Mouse (Mus musculus) midbrain, embryonic 12.5 days (tissue): ENCODE measurements around the gene Hhatl. TPM values are rescaled to one million over a fixed set of nuclear protein-coding genes. Genes with fewer than 3 reads are reported as not detected.

Experiments used
- ATAC-seq: fragments of 200-750 bp; cut with Nextera tagmentation; 2 replicates; pipeline ENCODE4 v1.8.0; 2017; ENCODE audit warnings: low read depth, moderate TSS enrichment, moderate library complexity; ENCODE audit not compliant: low FRiP score
- H3K27ac ChIP-seq: fragments of 300-500 bp; sonication (generic); replicated peaks from 2 replicates; pipeline ENCODE4 v1.5.1; 2016; ENCODE audit warnings: mild to moderate bottlenecking
- H3K27me3 ChIP-seq: fragments of 300-500 bp; sonication (generic); 2 replicates; pipeline ENCODE4 v1.6.1; 2016; ENCODE audit warnings: mild to moderate bottlenecking
- H3K36me3 ChIP-seq: fragments of 300-500 bp; sonication (generic); 2 replicates; pipeline ENCODE4 v1.6.1; 2016
- H3K4me1 ChIP-seq: fragments of 300-500 bp; sonication (generic); 2 replicates; pipeline ENCODE4 v1.6.1; 2016
- H3K4me2 ChIP-seq: fragments of 300-500 bp; sonication (generic); replicated peaks from 2 replicates; pipeline ENCODE4 v1.6.1; 2016; ENCODE audit warnings: mild to moderate bottlenecking, moderate library complexity
- H3K4me3 ChIP-seq: fragments of 300-500 bp; sonication (generic); 2 replicates; pipeline ENCODE4 v1.5.1; 2016; ENCODE audit warnings: mild to moderate bottlenecking
- H3K9ac ChIP-seq: fragments of 300-500 bp; sonication (generic); replicated peaks from 2 replicates; pipeline ENCODE4 v1.6.1; 2016; ENCODE audit warnings: mild to moderate bottlenecking, moderate library complexity
- H3K9me3 ChIP-seq: fragments of 300-500 bp; sonication (generic); 2 replicates; pipeline ENCODE4 v1.6.1; 2016; ENCODE audit warnings: mild to moderate bottlenecking
- WGBS: fragments of 180-500 bp; shearing (Covaris S2); methylation state at CpG from one replicate; pipeline ENCODE4 v1.1.7; 2016; 5-methylcytosine and 5-hydroxymethylcytosine counted together
- polyA plus RNA-seq: library from polyadenylated mRNA; unstranded; fragments of >200 nt; fragmentation: Nextera tagmentation; extraction: Ambion mirVana; gene quantifications from 2 replicates; pipeline ENCODE4 v1.2.1, GENCODE M21; 2016

Gene Hhatl
- polyA plus RNA-seq = not detected in 2 replicates

DNA sequence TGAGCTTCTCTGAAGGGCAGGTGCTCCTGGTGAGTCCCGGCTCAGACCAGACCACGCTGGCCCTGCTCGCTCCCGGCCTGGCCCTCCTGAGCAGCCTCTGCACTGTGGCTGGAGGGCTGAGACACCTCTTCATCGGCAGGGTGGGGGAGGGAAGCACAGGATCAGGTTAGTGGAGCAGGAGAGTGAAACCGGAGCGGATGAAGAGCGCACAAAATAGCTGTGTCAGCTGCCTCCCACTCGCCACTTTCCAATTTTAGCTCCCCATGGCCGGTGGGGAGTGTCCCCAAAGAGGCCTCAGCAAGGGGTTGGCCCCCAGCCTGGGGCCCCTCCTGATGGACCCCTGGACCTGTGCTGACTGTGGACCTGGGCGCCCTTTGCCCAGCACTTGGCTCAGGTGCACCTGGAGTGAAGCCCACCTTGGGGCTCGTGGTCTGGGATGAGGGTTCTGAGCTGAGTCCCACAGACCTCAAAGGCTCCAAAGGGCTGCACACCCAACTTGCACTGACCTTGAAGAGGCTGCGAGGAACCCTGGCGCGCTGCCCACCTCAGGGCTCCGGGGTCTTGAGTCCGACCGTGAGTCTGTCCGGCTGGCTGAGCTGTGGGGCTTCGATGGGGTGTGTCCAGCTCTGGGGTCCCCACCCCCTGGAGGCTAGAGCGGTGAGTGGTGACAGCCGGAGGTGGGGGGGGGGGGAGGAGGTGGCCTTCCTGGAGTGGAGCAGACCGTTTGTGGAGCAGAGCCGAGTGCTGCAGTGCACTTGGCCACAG, at the start of gene Hhatl:
Gene Hhatl, minus strand, starts transcription at position 751 of the 765 bp plus-strand sequence.
- Histone ChIP-seq H3K36me3 (no peaks in the 10 kb centered on the region), H3K9ac (no peak within 1 kb of the TSS), H3K4me3 (no peak within 1 kb of the TSS), H3K27ac (no peak within 1 kb of the TSS), H3K4me2 (no peak within 1 kb of the TSS), H3K9me3 (no peaks in the 10 kb centered on the region), H3K27me3 (peaks cover 17% of the 10 kb centered on the region), H3K4me1 (0 out of 2 replicates have a peak, but pooled peaks cover 6% of the 10 kb centered on the region)
- 46% methylated on average over 23 of the region's 24 CpGs for WGBS
- no peak for ATAC-seq

DNA sequence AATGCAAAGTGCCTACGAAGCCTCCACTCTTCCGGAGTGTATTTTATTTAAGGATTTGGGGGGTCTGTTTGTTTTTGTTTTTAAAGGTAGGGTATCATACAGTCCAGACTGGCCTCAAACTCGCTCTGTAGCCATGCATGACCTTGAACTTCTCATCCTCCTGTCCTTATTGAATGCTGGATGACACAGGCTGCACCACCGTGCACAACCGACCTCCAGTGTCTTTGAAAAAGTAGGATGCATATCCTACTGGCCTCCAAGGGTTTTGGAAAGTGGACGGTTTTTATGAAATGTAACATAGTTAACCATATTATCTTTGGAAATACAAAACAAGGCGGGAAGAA, 47.3 kb upstream of the Hhatl start:
- H3K27ac ChIP-seq = no peak overlapping the region
- 0 out of 2 replicates have a peak, but pooled peaks cover 11% of the 10 kb centered on the region for H3K4me1 ChIP-seq
- peak; percentile 73 for ATAC-seq
- H3K4me2 ChIP-seq = peak overlapping the region; percentile 70
- H3K9ac ChIP-seq = no peak overlapping the region
- WGBS = 38% methylated on average over 7 of the region's 7 CpGs
- H3K36me3 ChIP-seq = no peaks in the 10 kb centered on the region
- H3K9me3 ChIP-seq = 0 out of 2 replicates have a peak, but pooled peaks cover 6% of the 10 kb centered on the region
- H3K27me3 ChIP-seq = peaks cover 8% of the 10 kb centered on the region; the same call in 1 of the 2 replicates
- H3K4me3 ChIP-seq = peak overlapping the region; percentile 55

DNA sequence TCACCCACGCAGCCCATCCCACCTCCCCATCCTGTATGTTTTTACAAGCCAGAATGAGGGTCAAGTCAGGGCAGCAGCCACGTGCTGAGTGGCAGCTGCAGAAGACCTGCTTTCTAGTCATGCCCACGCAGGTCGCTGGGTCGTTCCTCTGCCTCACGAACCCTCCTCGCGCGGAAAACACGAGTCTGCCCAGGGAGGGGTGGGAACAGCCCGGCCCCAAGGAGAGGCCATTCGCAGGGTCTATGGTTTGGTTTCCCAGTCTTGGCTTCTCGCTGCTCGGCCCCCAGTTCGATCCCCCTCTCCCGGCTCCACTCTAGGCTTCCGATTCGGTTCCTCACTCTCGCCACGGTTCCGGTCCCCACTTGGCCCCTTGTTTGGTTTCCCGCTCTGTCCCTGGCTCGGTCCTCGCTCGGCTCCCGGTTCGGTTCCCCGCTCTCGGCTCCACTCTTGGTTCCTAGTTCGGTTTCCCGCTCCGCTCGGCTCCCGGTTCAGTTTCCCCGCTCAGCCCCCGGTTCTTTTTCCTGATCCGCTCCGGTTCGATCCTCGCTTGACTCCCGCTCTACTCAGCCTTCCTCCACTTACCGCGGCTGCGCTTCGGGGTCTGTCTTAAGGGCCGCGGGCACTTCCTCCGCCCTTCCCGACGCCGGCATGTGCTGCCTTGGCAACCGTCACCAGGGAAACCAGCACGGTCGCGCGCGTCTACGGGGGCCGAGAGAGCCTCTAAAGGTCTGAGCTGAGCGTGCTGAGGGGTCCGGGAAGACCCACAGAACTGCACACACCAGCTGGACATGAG, 46.7 kb upstream of the Hhatl start, which contains the start of gene Ccdc13:
Gene Ccdc13, minus strand, starts transcription at position 633 of the 793 bp plus-strand sequence.
- H3K9ac ChIP-seq = peak within 1 kb of the TSS; percentile 57
- peak; percentile 95 for ATAC-seq
- no peak within 1 kb of the TSS for H3K27ac ChIP-seq
- peaks cover 8% of the 10 kb centered on the region; the same call in 1 of the 2 replicates for H3K27me3 ChIP-seq
- no peaks in the 10 kb centered on the region for H3K36me3 ChIP-seq
- H3K4me1 ChIP-seq = 0 out of 2 replicates have a peak, but pooled peaks cover 11% of the 10 kb centered on the region
- H3K9me3 ChIP-seq = 0 out of 2 replicates have a peak, but pooled peaks cover 6% of the 10 kb centered on the region
- H3K4me2 ChIP-seq = peak within 1 kb of the TSS; percentile 70
- H3K4me3 ChIP-seq = peak within 1 kb of the TSS; percentile 55
- whole genome bisulfite sequencing = 2% methylated on average over 61 of the region's 61 CpGs

DNA sequence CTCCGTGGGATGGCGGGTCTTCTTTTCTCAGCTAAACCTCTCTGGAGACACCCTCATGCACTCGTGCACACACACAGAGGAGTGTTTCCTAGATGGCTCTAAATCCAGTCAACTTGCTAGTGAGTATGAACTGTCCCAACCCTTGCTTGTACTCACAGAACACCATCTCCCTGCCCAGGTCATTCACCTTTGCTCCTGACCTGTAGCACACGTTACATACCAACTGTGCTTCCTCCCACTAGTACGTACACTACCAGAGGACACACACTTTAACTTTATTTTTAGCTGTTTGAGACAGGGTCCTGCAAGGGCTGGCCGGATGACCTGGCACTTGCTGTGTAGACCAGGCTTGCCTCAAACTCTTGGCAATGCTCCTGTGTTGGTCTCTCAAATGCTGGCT, 45.7 kb upstream of the Hhatl start:
- H3K4me2 ChIP-seq = no peak overlapping the region
- no peak for ATAC-seq
- peaks cover 8% of the 10 kb centered on the region; the same call in 1 of the 2 replicates for H3K27me3 ChIP-seq
- 0 out of 2 replicates have a peak, but pooled peaks cover 11% of the 10 kb centered on the region for H3K4me1 ChIP-seq
- no peak overlapping the region for H3K27ac ChIP-seq
- 96% methylated on average over 6 of the region's 6 CpGs for WGBS
- H3K36me3 ChIP-seq = no peaks in the 10 kb centered on the region
- H3K9ac ChIP-seq = no peak overlapping the region
- no peak overlapping the region for H3K4me3 ChIP-seq
- H3K9me3 ChIP-seq = 0 out of 2 replicates have a peak, but pooled peaks cover 6% of the 10 kb centered on the region

DNA sequence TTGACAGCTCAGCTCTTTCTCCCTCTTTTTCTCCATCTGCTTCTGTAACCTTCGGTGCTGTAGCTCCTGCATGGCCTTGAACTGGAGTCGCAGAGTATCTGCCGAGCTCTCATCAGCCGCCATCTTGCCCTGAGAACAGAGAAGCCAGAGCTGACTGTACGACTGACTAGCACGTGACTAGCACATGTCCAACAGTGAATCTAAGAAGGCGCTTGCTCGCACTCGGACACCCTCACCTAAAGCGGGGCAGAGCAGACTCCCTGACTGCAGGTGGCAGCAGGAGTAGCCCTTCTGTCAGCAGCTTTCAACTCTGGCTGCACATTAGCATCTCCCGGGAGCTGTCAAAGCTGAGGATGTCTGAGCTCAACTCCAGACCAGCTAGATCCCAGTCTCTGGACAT, 41.5 kb upstream of the Hhatl start:
- Histone ChIP-seq H3K36me3 (no peaks in the 10 kb centered on the region), H3K4me3 (no peak overlapping the region), H3K4me1 (0 out of 2 replicates have a peak, but pooled peaks cover 4% of the 10 kb centered on the region), H3K27ac (no peak overlapping the region), H3K9ac (no peak overlapping the region), H3K4me2 (no peak overlapping the region), H3K9me3 (0 out of 2 replicates have a peak, but pooled peaks cover 6% of the 10 kb centered on the region), H3K27me3 (0 out of 2 replicates have a peak, but pooled peaks cover 4% of the 10 kb centered on the region)
- 86% methylated on average over 11 of the region's 11 CpGs for WGBS
- ATAC-seq = no peak

DNA sequence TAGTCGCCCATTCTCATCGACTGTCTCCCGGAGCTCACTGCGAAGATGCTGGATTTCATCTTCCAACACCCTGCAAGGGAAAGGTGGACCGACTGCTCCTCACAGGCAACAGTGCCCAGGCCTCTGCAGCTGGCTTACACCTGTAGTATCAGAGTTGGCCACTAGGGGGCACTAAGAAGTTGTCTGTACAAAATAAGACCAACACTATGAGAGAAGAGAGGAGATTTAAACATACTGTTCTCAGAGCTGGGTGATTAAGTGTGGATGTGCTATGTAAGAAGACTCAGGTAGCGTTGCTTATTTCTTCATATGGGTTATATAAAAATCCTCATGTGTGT, 38.6 kb upstream of the Hhatl start:
- H3K9me3 ChIP-seq = 0 out of 2 replicates have a peak, but pooled peaks cover 6% of the 10 kb centered on the region
- no peaks in the 10 kb centered on the region for H3K4me1 ChIP-seq
- 32% methylated on average over 6 of the region's 6 CpGs for WGBS
- ATAC-seq = peak; percentile 38
- no peaks in the 10 kb centered on the region for H3K36me3 ChIP-seq
- no peaks in the 10 kb centered on the region for H3K27me3 ChIP-seq
- H3K4me2 ChIP-seq = no peak overlapping the region
- no peak overlapping the region for H3K9ac ChIP-seq
- H3K4me3 ChIP-seq = no peak overlapping the region
- no peak overlapping the region for H3K27ac ChIP-seq

DNA sequence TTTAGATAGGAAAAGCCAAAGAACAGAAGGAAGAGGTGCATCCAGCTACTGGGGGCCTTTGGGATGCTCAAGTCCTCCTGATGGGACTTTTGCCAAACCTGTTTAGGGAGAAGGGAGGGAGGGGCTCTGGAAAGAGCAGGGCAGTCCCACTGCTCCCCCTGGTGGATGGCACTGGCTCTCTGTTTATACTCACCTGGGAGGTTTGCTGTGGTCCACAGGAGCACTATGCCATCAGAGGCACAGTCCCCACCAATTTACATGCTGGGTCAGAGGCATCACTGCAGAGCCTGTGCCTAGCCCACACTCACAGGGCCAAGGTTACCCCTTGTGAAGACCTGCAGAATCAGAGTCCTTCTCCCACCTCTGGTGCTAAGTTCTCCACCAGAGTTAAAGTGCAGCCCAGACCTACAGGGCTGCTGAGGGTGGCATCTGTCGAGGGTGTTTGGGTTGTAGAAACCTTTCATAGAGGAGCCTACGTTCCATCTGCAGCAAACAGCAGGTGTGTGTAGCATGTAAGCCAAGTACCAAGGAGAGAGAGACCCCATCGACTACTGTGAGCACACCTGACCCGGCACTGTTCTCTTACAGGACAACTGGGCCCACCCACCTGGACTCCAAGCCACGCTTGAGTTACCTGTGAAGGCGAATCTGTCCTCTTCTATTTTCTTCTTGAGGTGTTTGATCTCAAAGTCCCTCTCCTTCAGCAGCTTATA, 38.1 kb upstream of the Hhatl start:
- Histone ChIP-seq H3K9me3 (0 out of 2 replicates have a peak, but pooled peaks cover 1% of the 10 kb centered on the region), H3K36me3 (no peaks in the 10 kb centered on the region), H3K4me3 (no peak overlapping the region), H3K27ac (no peak overlapping the region), H3K4me2 (no peak overlapping the region), H3K4me1 (no peaks in the 10 kb centered on the region), H3K27me3 (no peaks in the 10 kb centered on the region), H3K9ac (no peak overlapping the region)
- 82% methylated on average over 6 of the region's 6 CpGs for WGBS
- ATAC-seq = peak; percentile 30; the same call in 1 of the 2 replicates

DNA sequence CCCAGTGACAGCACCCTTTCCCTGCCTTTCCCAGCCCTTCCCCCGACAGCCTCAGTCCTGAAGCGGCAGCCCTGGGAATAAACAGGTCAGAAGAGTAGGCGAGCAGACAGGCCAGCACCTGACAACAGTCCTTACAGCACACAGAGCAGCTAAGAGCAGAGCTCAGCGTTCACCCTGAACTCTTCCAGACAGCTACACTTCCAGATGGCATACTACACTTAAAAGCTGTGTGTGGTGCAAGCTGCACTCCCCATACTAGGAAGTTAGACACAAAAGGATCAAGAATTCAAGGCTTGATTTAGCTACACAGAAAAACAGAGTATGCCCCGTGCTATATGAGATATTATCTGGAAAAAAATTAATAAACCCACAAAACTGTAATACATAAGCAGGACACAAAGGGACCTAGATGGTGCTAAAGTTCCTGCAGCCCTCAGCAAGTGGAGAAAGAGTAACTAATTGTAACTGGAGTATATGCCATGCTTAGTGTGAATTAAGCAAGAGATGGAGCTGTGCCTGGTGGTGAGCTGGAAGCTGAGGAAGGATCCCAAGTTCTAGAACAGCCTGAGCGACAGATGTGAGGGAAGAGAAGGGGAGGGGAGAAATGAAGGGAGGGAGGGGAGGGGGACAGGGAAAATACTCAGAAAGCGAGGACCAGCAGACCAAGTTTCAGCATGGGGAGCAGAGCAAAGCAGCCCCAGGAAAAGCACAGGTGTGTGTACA, 37.1 kb upstream of the Hhatl start:
- Histone ChIP-seq H3K4me3 (no peak overlapping the region), H3K4me2 (no peak overlapping the region), H3K27ac (no peak overlapping the region), H3K36me3 (no peaks in the 10 kb centered on the region), H3K9ac (no peak overlapping the region), H3K27me3 (no peaks in the 10 kb centered on the region), H3K9me3 (no peaks in the 10 kb centered on the region), H3K4me1 (no peaks in the 10 kb centered on the region)
- no peak for ATAC-seq
- WGBS = 68% methylated on average over 7 of the region's 7 CpGs

DNA sequence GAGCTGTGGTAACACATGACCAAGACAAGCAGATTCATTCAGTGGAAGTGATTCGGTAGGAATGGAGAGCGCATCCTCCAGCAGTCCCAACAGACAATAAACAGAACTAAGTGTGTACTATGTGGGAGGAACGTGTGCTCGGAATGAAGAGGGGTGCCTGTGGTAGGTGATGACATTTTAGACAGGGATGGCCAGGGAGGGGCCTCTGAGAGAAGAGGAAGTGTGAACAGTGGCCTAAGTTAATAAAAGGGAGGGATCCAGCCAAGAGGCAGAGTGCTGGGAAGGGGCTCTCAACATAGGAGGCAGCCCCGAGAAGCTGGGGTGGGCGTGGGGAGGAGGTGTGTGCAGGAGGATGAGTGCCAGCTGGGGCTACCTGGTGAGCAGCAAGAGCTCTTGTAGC, 36.0 kb upstream of the Hhatl start:
- no peaks in the 10 kb centered on the region for H3K36me3 ChIP-seq
- H3K4me2 ChIP-seq = no peak overlapping the region
- 81% methylated on average over 6 of the region's 6 CpGs for WGBS
- no peaks in the 10 kb centered on the region for H3K9me3 ChIP-seq
- H3K4me1 ChIP-seq = no peaks in the 10 kb centered on the region
- H3K9ac ChIP-seq = no peak overlapping the region
- no peak overlapping the region for H3K4me3 ChIP-seq
- no peak for ATAC-seq
- H3K27me3 ChIP-seq = no peaks in the 10 kb centered on the region
- H3K27ac ChIP-seq = no peak overlapping the region

DNA sequence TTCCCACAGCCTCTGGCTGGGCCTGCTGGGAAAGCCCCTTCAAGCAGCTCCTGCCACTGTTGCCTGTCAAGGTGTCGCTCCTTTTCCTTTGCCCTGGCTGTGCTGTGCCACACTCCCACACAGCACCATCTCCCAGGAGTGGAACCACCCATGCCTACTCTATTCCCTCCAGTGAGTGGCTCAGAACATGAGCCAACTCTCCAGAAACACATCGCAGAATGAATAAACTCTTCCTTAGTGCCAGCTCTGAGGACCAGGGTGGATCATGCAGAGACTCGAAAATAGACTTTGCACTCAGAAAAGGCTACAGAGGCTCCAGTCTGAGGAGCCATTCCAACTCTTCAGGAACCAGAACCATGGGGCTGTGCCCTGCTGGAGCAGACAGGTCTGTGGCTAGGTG, 34.0 kb upstream of the Hhatl start:
- WGBS = 90% methylated on average over 3 of the region's 3 CpGs
- Histone ChIP-seq H3K27me3 (no peaks in the 10 kb centered on the region), H3K4me3 (no peak overlapping the region), H3K36me3 (no peaks in the 10 kb centered on the region), H3K4me1 (peaks cover 6% of the 10 kb centered on the region; the same call in 1 of the 2 replicates), H3K4me2 (no peak overlapping the region), H3K27ac (no peak overlapping the region), H3K9me3 (no peaks in the 10 kb centered on the region), H3K9ac (no peak overlapping the region)
- ATAC-seq = no peak

DNA sequence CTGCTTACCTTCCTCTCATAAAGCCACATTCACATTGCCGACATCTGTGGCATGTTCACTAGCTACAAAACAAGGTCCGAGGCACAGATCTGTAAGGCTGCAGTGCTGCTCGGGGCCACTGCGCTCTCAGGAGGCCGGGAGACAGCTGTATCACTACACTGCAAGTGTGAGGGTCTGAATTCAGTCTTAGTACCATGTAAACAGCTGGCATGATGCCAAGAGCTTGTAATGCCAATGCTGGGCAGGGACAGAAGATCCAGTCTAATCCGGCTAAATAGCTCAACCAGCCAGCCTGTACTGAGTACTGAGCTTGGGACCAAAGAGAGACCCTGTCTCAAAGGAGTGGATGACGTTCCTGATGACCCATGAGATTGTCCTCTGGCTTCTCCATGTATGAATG, 31.7 kb upstream of the Hhatl start:
- Histone ChIP-seq H3K9ac (no peak overlapping the region), H3K4me3 (no peak overlapping the region), H3K4me2 (no peak overlapping the region), H3K9me3 (no peaks in the 10 kb centered on the region), H3K4me1 (peaks cover 6% of the 10 kb centered on the region; the same call in 1 of the 2 replicates), H3K27me3 (no peaks in the 10 kb centered on the region), H3K36me3 (no peaks in the 10 kb centered on the region), H3K27ac (no peak overlapping the region)
- WGBS = 86% methylated on average over 7 of the region's 7 CpGs
- ATAC-seq = no peak
